Mouse (Mus musculus) urinary bladder, postnatal 4 days (tissue): ENCODE data around the gene Ubxn10.
A peak's percentile ranks its signal among the peaks of the same experiment; 100 is the strongest.

ENCODE experiments used
- DNase-seq, 2 experiments: peaks; one replicate each; pipeline ENCODE4 v3.0.0; 2021 to 2022; ENCODE audit warnings: low spot score in 2 of 2

Gene Ubxn10

DNA sequence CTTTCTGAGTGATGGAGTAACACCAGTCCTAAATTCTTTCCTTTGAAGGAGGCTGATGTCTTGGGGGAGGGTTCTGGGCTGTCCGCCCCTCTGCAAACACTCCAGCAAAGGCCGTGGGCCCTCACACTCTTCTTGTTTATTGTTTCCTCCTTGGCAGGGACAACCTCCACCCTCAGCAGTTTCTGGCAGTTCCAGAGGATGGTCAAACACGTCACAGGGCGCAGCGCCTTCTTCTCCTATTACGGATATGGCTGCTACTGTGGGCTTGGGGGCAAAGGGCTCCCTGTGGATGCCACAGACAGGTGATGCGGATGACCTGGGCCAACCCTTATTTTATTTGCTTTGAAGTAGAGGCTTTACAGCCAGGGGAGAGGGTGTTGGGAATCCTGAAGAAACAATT, 2.9 kb downstream of the Ubxn10 start:
- DNase-seq: no peak

DNA sequence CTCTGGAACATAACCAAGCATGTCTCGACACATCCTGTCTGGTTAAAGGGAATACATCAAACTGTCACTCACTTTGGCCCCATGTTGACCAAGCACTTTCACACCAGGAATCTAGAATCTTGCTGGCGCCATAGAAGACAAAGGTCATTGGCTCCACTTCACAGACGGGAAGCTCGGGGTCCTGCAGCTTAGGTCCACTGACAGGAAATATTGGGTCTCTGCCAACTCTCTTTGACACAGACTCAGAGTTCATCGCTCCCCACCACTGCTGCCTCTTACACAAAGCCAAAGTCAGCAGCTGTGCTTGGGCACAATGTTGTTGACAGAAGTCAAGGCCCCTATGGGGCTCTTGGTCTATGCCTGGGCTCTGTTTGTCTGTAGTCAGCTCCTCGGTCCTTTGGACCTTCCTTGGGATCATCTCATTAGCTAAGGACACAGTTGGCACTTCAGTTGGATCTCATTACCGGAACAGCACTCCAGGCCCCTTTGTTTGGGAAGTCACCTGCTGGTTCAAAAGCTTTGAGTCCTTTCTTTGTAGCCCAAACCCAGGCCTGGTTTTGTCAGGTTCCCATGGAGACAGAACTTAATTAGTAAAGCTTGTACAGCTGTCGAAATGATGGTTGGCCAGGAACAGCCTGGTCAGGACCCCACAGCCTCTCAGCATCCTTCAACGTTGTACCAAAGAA, 7.8 kb downstream of the Ubxn10 start:
- DNase-seq: no peak

DNA sequence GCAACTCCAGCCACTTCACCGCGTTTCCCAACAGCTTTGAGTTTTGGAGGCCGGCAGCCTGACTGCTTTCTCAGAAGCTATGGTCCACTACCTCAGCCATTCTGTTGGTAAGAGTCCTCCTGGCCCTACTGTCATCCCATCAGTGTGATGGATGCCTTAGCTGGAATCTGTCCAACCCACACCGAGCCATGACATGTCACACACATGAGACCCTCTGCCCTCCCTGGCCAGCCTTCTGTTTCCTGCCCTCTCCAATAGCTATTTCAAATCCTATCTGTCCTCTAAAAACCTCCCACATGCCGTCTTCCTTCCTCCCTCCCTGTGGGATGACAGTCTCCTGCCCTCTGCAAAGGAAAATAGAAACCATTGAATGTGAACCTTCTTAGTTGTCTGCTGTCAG, 11.2 kb downstream of the Ubxn10 start:
- DNase-seq: no peak

DNA sequence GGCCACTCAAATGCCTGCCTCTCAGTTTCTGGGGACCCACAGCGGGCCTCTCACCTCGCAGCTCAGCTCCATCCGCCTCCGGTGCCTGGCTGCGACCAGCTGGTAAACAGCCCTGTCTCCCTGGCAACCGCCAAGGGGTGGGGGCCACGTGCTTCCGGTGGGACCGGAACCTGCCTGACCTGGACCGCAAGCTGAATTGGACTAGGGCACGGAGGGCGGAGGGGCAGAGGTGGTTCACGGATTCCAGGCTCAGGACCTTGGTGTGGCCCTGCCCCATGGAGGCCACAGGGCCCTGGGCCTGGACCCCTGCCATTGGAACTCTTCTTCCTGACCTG, 11.9 kb downstream of the Ubxn10 start:
- peak; percentile 50 to 70 for DNase-seq

DNA sequence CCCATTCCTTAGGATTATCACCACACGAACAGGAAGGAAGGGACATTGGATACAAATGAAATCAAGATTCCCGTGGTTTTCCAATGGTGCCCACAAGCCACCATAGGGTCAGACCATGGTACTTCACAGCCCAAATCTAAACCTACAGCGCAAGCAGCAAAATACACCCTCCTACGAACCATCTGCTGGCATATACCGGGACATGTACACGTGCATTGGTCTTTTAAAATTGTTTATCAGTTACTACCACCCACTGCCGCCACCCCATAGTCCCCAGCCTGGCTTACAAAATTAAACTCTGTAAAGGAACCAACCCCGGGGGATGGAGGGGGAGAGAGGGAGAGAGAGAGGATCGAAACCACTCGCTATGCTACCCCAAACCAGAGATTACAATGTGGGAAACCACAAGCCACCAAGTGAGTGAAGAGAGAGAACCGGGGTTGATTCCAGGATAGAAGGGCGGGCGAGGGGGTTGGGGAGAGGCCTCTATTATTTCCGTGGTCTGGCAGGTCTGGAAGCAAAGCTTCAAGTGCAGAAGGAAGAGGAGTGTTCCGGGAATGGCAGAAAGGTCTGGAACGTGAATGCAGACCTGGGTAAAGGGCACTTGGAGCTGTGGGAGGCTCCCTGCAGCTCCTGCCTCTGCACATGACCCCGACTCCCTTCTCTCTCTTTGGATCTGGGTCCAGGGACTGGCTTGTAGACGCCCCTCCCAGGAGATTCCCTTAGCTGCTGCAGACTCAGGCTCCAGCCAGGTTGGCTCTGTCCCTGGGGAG, 12.4 kb downstream of the Ubxn10 start, which contains the start of gene Pla2g2c:
Pla2g2c (plus strand) TSS at position 439 of the 773 bp plus-strand sequence.
- DNase-seq: no peak

DNA sequence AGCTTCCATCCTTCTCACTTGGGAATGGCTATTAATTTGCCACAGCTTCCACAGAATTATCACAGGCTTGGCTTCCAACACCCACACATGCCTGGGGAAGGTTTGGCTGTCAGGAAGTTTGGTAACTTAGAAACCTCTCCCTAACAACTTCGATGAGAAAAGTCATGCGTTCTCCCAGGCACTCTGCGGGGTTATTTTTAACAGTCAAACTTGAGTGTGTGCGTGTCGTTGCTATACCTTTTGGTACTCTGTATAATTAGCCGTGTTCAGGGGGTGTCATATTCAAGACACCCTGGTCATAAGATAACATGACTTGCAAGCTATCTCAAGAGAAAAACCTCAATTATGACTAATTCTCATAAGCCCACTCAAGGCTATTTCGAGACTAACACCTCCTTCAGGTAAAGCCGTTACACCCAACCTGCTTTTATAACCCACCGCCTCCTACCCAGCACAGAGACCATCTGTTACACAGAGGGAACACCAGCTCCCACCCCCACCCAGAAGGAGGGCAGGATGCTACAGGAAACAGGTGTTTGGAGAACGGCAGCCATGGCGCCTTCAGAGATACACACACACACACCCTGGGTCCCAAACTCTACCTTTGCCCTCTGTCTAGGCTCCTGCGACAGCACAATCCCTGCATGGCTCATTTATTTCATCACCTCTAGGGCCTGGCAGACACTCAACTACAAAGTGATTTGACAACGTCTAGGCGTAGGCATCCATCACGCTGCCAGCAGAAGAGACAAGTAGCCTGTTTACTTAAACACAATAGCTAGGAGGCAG, 13.3 kb downstream of the Ubxn10 start:
- no peak for DNase-seq

DNA sequence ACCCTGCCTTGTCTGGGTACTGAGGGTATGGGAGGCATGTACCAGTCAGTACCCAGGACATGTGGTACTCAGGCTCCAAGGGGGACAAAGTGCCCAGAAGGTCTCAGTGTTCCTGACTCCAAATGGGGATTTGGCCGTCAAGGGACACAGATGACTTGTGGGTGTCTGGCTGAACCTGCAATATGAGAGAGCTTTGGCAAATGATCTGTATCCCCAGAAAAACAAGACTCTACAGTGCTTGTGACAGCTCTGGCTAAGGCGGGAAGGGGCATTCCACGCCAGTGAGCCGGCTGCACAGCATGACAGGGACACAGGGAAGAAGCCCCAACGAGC, 17.7 kb downstream of the Ubxn10 start:
- no peak for DNase-seq

DNA sequence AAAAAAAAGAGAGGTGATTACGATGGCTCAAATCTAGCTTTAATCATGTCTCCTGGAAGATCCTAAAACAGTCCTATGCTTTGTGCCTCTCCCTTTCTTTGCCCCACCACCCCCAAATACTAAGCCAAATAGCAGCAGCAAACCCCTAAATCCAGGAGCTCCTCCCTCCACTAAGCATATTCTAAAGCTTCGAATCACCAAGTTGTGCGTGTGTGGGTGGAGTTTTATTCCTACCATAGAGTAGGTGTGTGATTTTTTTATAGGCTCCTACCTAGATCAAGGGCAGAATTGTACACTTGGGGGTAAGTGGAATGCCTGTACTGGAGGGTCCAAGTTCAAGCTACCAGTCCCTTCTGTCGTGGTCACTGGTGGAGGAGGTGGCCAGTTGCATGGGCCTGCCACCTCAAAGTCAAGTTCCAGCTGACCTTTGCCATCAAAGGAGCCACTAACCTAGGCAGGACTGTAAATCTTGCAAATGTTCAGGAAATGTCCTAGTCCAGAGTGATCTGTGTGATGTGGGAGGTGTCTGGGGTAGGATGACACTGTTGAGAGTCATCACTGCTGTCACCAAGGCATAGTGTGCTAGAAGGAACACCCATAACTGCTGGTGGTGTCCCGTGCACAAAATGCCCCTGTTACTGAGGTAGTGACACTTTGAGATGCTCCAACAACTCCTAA, 18.2 kb downstream of the Ubxn10 start:
- DNase-seq: no peak

DNA sequence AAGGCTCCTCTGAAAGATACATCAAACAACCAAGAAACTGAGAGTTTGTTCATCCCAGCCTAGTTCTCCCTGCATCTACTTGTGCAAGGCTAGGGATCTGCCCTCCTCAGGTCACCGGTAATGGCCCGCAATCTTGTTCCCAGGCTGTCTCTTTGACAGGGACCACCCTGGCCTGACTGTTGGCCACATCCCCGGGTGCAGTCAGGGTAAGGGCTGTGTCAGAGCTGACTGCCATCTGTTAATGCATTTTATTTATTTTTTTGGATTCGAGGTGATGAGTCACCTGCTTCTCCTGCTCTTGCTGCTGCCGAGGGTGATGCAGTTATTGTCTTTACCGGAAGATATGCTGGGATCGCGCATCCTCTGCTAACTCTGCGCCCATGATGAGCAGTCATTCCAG, 20.3 kb downstream of the Ubxn10 start:
- no peak for DNase-seq

DNA sequence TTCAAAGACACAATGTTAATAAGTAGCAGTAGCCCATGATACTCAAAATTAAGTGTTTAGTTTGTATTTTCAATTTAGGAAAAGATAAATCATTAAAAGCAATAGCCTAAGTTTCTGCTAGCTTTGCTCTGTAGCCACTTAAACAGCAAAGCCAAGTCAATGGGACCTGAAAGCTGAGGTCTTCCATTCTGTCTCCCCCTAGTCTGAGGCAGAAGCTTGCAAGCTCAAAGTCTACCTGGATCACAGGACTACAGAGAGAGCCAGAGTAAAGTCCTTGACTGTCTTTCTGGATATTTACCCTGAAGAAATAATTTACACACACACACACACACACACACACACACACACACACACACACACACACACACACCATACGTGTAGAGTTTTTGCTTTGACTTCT, 22.8 kb downstream of the Ubxn10 start:
- no peak for DNase-seq

DNA sequence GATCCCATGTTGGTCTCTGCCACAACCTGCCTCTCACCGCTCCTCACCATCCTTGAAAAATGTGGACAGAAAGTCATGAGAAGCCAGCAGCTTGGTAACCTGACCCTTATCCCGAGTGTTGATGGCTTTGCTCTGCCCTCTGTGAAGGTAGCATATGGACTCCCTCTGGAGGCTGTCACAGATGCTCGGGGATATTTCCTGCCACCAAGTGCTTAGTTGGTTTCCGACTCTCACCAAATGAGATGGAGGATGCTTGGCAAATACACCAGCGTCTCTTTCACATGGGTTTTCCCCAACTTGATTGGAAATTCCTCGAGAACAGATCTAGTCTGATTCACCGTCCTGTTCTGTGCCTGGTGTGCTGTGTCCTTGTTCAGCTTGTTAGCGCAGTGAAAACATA, 24.3 kb downstream of the Ubxn10 start:
- DNase-seq: no peak

DNA sequence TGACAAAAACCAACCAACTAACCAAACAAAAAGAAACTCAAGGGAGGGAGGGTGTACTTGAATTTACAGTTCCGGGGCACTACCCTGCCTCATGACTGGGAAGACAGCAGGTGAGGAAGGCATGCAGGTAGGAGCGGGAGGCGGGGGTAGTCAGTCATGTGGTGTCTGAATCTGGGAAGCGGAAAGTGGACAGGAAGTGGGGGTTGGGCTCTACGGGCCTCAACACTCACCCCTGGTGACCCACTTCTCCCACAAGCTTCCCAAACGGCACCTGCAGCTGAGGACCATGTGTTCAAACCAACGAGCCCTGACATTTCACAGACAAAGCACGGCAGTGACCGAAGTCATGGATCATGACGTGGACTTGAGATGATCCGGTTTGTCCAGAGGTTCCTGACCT, 24.9 kb downstream of the Ubxn10 start:
- no peak for DNase-seq

DNA sequence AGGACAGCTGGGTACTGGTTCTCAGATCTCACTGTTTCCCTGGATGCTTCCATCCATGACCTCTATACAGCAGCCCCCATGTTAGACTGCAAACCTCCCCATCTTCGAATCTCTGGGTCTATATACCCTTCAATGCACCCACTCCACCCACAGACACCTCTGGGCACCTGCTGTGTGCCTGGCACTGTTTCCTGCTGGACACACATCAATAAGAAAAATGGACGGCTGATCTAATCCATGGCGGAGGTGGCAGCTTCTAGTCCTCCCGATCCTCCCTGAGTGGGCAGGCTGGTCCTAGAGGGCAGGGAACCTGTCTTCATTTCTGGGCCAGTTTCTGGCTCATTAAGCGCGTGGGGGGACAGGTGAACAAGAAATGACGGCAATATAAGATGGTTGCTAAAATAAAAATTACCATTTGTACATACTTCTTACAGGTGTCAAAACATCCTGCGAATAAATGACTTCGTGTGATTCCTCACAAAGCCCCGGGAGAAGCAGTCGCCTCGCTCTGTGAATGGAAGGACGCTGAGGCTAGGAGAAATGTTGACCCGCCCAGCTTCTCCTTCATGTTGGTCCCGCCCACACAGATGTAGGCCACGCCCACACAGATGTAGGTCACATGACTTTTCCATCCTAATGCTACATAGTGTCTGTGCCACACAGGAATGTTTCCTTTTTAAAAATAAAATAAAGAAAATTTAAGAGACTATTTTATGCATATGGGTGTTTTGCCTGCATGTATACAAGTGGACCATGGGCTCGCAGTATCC, 25.7 kb downstream of the Ubxn10 start:
- DNase-seq: no peak

DNA sequence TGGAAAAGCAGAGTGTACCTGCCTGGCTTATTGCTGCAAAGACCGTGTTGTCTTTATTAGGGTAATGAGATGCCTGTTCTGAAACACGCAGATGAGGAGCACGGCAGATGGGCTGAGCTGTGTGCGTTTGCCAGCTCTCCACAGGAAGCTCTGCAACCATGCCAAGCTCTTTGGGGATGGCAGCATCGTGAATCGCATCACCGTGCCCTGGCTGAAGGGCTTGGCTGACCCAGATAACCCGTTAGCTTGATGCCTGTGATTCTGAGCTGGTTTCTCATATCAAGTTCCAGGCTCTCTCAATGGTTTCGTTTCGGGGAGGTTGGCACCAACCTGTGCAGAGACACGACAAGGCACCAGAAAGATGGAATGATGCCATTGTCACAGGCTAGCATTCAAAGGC, 26.3 kb downstream of the Ubxn10 start:
- DNase-seq: no peak

DNA sequence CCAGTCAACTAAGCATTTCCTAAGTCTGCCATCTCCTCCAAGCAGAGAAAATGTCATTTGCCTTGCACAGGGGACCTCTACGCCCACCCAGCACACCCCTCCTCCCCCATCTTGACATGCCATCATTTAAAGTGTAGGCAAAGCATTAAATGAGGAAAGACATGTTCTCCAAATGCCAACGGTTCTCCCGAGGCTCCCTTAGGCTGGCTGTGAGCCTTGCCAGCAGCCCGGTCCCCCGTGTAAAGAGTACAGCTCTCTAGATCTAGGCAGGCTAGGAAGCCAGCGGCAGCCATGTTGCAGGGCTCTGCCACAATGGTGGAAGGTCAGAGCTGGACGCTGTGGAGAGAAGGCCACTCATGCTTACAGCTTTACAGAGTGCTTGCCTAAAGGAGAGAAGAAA, 27.0 kb downstream of the Ubxn10 start:
- no peak for DNase-seq

DNA sequence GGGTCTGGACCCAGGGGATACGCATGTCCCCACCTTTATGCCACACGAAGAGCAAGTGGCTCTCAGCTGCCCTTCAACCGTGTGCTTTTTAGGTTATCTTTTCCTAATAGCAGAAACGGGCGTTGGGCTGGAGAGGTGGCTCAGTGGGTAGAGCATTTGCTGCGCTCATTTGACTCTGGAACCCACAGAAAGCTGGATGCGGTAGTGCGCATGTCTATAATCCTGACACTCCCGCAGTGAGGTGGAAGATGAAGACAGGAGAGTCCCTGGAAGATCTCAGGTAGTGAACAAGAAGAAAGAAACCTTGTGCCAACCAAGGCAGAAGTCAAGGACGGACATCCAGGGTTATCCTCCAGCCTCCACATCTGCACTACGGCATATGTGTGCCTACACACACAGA, 27.7 kb downstream of the Ubxn10 start:
- DNase-seq: no peak

DNA sequence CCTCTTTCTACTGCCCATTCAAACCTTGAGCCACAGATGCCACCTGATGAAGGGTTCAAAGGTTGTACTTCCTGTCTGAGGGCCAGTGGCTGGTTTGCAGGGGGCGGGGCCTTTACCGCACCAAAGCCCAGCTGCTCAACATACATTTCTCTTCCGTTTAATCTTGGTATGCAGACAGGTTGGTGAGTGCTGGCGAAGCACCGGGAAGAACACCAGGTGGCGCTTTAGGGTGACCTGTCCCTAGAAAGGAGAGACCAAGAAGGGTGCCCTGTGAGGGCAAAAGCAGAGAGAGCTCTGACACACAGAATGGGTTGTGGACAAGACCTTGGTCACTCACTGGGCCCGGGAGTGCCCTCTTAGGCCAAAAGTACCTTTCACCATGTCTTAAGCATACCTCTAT, 28.3 kb downstream of the Ubxn10 start:
- DNase-seq: peak in 1 of 2 experiments; percentile 74

DNA sequence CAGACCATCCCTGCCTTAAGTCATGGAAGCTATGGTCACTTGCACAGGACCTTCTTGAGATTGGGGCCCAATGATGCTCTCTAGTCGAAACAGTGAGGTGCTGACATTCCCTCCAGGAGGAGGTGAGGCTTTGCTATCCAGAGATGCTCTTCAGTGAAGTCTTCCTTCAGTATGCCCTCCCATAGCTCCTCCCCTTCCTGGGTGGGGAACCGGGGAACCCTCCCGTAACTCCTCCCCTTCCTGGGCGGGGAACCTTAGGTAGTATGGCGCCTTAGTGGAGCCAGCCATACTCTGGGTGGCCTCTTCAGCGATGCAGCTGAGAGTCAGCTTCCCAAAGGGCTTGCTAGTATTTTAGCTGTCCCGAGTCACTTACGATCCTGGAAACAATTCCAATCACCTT, 30.3 kb downstream of the Ubxn10 start:
- no peak for DNase-seq

DNA sequence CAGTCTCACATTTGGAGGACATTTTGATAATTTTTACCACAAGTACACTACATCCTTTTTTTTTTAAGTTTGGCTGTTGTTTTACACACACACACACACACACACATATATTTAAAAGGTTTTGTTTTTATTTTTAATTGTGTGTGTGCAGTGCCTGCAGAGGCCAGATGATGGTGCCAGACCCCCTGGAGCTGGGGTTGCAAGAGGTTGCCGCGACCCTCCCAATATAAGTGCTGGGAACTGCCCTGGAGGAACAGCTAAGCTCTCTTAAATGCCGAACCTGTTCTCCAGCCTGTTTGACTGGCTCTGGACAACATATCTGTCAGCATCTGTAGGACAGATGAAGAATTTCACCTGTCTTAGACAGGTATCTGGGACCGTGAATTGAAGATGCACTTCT, 32.8 kb downstream of the Ubxn10 start:
- DNase-seq: no peak

DNA sequence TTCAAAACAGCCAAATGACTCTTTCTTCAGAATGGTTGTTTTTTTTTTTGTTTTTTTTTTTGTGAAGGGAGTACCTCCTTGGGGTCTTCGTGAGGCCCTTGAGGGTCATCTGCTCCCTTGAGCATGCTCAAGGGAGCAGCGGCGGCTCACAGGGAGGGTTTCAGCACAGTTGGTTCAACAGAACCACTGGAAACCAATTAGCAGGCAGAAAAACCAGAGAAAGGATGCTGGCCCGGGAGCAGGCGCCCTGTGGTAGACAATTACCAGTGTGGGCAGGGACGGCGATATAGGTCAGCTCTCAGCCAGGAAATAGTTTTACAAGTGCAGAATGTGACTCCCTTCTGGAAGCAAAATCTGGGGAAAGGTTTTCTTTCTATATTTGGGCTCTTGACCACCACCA, 33.4 kb downstream of the Ubxn10 start:
- no peak for DNase-seq

DNA sequence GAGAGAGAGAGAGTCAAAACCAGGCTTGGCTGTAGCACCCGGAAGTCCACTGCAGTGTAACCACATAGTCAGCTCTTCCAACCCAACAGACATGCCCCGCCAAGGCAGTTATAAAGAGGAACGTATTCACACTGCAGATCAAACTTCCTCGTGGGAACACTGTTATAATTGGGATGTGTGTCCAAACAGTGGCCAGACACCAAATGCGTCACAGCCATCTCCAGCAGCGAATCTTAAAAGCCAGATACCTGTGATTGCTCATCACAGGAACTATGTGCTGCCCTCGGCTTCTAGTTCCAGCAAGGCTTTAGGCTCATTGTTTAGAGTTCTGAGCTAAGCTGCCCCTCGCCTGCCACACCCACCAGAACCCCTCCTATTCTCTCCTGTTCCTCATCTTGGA, 34.4 kb downstream of the Ubxn10 start:
- no peak for DNase-seq

DNA sequence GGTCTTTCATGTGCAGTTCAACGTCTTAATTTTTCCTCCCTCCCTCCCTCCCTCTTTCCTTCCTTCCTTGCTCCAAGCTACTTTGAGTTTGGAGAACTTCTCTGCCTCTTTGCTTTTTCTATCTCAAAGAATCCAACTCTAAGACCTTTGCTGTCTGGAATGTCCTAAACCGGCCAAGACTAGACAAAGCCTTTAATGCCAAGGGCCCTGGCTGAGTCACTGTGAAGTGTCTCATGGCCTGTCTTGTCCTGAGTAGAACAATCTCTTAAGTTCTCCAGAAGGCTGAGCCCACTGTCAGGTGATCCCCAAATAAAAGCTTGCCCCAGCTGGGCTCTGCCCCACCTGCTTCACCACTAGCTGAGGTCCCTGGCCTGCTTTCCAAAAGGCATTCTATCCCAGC, 34.9 kb downstream of the Ubxn10 start:
- no peak for DNase-seq
